Mouse (Mus musculus): Measurements from ENCODE around the gene Ccnq.

DNA sequence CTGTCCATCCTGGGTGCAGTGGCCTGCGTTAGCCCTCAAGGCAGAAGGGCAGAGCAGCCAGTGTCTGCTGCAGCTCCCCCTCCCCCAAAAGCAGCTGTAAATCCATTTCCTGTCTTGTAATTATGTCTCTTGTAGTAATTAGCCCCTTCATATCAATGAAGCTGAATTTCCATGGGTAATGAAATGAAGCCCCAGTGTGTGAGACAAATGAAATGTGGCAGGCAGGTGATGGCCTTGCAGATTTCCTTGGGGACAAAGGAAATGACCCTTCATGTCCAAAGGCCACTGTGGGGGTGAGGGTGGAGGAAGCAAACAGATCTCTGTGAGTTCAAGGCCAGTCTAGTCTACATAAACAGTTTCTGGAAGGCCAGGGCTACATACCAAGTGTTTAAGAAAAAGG, 1.7 kb upstream of the Ccnq start:
- TF ChIP-seq POLR2A (IDR thresholded peaks at IDR 0.05; ENCODE audit: borderline replicate concordance, extremely low read depth, insufficient read depth, insufficient read length, poor library complexity, severe bottlenecking) = no peak
- no peak for TF ChIP-seq CTCF (IDR thresholded peaks at IDR 0.05; ENCODE audit: borderline replicate concordance, extremely low read depth, insufficient read depth, insufficient read length)

All from brain, embryonic 14.5 days (tissue).